Mouse (Mus musculus): ENCODE measurements around the gene Prmt1.

Prmt1 gene

DNA sequence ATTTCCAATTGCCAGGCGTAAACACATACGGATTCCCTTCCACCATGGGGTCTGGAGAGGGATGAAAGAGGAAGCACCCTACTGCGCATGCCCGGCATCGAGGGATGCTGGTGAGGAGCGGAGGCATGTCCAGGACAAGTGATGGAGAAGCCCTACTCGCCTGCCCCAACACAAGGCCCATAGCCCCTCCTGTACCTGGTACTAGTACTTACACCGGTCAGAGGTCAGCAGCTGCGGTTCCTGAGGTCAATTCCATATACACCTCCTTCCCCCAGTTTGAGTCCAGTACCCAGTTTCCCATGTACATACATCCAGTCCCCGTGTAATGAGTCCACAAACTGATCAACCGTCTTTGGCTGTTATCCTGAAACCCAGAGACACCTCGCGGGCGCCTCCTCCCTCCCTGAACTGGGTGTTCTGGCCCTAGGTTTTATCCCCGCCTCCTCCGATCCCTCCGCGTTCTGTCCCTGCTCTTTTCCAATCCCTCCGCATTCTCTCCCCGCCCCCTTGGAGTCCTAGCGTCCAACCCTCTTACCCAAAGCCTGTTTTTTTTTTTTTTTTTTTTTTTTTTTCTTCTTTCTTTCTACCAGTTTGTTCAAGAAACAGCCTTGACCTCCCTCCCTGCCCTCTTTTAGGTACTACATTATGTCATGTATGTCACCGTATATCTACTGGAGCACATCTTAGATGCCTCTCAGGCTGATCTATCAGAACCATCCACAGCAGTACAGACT lies 11.8 kb downstream of the Prmt1 start, which contains the start of gene Cpt1c:
Gene Cpt1c (minus strand): TSS at position 469 of the 734 bp plus-strand sequence.
- DNase-seq: peak; percentile 92

- DNase-seq: no peak
These were observed 12.8 kb downstream of the Prmt1 start for GRCm38 (mm10) chr7:44973415-44974130.

- no peak for DNase-seq
These were observed 15.2 kb downstream of the Prmt1 start for GRCm38 (mm10) chr7:44971142-44971541.

- peak; percentile 89 for DNase-seq
These were observed 16.1 kb downstream of the Prmt1 start for GRCm38 (mm10) chr7:44970231-44970691.

DNA sequence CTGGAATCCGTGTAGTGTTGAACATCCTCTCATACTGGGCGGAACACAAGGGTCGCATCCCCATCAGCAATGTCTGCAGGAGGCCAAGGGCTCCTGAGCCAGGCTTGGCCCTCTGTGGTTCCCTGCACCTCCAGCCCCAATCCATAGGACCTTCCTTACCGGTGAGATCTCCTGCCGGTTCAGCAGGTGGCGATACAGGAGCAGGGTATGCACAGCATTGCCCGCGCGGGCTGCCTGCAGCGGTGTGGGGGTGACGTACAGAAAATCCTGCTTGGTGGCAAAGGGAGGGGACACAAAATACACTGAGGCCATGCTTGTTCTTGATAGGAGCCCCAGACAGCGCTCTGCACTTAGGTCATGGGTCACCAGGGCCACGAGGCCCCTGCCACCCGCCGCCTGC lies 19.7 kb downstream of the Prmt1 start:
- DNase-seq: no peak

DNA sequence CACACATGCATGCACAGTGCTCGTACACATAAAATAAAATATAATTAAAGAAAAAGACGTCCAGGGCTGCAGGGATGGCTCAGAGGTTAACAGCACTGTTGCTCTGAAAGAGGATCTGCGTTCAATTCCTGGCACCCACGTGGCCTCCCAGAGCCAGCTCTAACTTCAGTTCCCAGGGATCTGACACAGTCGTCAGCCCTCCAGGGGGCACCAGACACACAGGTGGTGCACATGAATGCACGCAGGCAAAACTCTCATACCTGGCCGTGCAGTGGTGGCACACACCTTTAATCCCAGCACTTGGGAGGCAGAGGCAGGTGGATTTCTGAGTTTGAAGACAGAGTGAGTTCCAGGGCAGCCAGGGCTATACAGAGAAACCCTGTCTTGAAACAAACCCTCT lies 20.4 kb downstream of the Prmt1 start:
- DNase-seq: no peak

DNA sequence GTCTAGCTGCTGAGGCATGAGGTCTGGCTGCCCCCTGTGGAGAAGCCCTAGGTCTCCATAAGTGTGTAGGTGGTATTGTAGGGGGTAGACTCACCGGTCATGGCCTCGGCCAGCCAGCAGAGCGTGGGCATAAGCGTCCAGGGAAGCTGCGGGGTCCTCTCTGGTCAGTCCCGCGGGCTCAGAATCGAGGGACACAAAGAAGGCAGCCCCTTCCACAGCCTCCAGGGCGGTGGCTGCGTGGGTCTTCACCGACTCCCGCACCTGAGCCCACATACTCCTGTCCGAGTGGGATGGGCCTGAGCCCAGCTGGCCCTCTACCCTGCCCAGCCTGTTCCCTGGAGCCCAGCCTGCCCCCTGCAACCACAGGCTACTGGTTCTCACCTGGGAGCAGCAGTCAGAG lies 21.4 kb downstream of the Prmt1 start:
- no peak for DNase-seq

DNA sequence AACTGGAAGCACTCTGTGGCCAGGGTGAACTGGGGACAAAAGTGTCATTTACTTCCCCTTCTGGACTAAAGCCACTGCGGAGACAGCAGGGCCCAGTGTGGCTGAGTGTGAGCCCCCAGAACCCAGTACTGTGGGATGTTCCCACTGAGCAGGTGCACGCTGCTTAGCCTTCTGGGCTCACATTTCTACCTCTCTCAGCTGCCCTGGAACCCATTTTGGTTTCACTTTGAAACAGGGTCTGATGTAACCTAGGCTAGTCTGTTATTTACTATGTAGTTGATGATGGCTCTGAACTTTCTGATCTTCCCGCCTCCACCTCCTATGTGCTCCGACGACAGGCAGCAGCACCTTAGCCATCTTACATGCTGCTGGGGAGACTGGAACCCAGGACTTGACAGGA lies 23.5 kb downstream of the Prmt1 start:
- DNase-seq: no peak

DNA sequence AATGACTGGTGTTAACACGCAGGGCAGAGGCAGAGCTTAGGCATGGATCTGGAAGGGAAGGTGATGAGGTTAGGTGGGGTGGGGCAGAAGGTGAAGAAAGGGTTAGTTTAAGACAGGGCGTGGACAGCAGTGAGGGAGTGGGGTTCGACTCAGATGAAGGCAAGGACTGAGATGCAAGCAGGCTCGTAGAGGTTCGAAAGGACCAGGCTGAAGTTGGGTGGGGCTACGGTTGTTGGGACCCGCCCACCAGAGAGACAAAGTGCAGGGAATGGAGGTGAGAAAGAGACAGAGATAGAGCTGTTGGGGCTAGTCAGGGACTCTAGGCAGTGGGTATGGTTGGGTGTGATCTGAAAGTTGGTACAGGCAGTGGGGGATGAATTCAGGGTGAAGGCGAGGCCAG lies 24.0 kb downstream of the Prmt1 start:
- no peak for DNase-seq

GRCm38 (mm10) chr7:44960512-44960910 lies 25.9 kb downstream of the Prmt1 start:
- no peak for DNase-seq

DNA sequence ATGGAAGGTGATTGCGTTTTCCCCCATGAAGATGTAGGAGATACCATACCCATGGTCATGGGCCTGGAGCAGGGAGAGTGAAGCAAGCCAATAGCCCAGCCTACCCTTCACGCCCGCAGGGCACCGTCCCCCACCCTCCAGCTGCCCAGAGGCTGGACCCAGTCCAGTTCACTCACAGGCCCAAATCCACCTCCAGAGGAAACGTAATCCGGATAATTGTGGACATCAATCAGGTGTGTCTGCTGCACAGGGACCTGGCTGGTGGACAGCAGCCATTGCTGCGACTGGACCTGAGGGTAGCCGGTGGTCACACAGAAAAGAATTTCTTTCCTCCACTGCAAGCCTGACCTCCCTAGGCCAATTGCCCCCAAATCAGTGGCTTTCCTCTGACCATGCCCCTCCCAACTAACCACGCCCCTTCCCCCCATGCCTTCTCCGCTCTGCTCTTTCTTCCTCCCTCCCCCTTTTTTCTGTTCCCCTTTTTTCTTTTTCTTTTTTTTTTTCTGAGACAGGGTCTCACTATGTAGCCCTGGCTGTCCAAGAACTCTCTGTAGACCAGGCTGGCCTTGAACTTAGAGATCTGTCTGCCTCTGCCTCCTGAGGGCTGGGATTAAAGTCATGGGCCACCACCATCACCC lies 26.4 kb downstream of the Prmt1 start:
- DNase-seq: no peak

GRCm38 (mm10) chr7:44959281-44959680 lies 27.1 kb downstream of the Prmt1 start:
- DNase-seq: no peak

DNA sequence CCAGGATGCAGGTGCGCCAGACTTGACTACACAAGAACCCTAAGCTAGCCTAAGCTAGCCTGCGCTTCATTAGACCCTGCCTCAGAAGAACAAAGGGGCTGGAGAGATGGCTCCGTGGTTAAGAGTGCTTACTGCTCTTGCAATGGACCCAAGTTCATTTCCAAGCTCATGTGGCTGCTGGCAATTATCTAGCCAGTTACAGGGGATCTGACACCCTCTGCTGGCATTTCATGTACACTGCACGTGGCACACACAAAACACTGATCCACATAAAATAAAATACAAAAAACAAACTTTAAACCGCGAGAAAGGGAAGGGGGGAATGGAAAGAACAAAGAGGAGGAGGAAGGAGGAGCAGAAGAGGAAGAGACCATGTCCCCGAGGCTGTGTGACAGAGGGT lies 28.2 kb downstream of the Prmt1 start:
- peak; percentile 55 for DNase-seq

DNA sequence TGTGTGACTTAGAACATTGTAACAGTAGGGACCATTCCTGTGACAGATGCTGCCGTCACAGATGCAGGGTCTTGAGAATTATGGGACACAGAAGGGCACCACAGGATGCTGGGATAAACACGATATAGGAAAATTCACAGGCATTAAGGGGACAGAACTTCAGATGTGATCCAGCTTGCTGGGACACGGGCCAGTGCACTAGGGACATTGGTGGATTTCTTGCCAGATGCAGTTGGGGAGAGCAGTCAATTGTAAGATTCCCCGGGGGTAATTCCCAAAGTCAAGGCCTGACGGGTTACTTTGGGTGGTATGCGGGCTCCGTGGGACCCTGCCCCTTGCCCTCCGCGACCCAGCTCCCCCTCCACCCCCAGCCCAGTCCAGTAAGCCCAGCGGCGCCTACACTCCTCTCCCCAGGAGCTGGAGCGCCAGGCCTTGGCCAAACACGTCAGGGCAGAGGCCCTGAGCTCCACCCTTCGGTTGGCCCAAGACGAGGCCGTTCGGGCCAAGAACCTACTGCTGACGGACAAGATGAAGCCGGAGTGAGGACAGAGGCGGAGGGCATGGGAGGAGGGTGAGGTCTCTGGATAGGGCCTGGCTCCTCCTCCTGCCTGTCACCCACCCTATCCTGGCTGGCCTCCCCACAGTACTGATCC lies 29.1 kb downstream of the Prmt1 start:
- no peak for DNase-seq

- DNase-seq: no peak
These were observed 30.1 kb downstream of the Prmt1 start for GRCm38 (mm10) chr7:44956266-44956665.

DNA sequence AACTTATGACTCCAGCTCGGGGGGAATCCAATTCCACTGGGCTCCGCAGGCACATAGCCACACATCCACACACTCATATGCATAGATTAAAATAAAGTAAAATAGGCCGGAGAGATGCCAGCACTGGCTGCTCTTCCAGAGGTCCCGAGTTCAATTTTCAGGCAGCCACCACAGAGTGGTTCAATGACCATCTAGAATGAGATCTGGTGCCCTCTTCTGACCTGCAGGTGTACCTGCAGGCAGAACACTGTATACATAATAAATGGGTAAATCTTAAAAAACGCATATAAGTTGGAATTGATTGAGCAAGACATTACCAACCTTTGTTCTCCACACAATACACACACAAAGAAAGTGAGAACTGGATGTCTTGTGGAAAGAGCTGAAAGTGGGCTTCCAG lies 30.7 kb downstream of the Prmt1 start:
- DNase-seq: no peak

DNA sequence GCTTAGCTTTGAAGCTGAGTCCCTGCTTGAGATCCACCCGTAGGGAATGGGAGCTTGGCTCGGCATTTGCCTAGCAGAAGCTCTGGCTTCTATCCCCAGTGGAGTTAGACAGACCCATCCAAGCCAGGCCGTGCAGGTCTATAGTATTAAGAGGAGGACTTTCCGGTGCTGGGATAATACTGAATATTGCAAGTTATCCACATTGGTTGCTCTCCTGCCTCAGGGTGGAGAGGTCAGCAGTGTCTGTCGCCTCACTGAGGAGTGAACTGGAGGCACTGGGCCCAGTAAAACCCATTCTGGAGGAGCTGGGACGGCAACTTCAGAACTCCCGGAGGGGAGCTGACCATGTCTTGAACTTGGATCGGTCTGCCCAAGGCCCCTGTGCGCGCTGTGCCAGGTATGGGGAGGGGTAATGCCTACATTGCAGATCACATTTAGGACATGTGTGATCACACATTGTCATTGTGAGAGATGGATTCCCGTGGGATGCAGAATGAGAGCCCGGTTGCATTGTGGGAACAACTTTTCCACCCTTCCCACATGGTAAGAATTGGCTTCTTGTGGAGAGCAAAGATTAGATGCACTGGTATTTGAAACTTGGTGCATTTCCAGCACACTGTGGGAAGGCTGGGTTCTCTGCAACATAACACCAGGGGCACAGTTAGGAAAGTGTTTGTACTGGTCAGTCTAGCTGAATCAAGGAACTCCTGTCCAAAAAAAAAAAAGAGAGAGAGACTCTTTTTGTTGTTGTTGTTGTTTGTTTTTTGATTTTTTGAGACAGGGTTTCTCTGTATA lies 32.1 kb downstream of the Prmt1 start:
- DNase-seq: no peak

GRCm38 (mm10) chr7:44953561-44953960 lies 32.8 kb downstream of the Prmt1 start:
- no peak for DNase-seq

DNA sequence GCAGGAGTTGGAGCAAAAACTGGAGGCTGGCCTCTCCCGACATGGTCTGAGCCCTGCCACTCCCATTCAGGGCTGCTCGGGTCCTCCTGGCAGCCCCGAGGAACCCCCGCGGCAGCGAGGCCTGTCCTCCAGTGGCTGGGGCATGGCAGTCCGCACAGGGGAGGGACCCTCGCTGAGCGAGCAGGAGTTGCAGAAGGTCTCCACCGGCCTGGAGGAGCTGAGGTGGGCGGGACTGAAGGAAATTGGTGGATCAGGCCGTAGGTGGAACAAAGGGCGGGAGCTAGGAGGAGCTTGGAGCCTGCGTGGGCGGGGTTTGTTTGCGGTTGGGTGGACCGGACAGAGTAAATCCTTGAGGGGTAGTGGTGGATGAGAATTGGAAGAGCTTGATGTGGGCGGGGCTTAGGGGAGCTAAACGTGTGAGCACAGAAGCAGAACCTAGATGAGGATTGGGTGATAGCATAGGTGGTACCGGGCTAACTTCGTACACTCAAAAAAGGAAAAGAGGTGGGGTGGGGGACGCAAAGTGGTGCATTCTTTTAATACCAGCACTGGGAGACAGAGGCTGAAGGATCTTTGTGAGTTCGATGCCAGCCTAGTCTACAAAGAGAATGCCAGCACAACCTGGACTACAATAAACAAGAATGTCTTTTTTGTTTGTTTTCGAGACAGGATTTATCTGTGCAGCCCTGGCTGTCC lies 33.6 kb downstream of the Prmt1 start:
- DNase-seq: peak; percentile 87

- DNase-seq: no peak
These were observed 34.4 kb downstream of the Prmt1 start for GRCm38 (mm10) chr7:44951960-44952359.

GRCm38 (mm10) chr7:44949922-44950321 lies 36.4 kb downstream of the Prmt1 start:
- DNase-seq: no peak

GRCm38 (mm10) chr7:44942904-44943303 lies 43.5 kb downstream of the Prmt1 start, which contains the start of gene Tsks:
Gene Tsks (plus strand): TSS chr7:44943204.
- DNase-seq: no peak

All from cerebellum, adult 9-10 months (tissue).